Mouse (Mus musculus): ENCODE measurements around the gene Stfa2l1. TPM values are rescaled to one million over a fixed set of nuclear protein-coding genes. Genes with fewer than 3 reads are reported as not detected.
"Not testable (repeated sequence)": the region's sequence is repeated elsewhere in the genome, so short reads cannot be mapped to it uniquely, and the experiment has no call there.

Gene Stfa2l1
- polyA plus RNA-seq, 1 experiment: 1.6 TPM

DNA sequence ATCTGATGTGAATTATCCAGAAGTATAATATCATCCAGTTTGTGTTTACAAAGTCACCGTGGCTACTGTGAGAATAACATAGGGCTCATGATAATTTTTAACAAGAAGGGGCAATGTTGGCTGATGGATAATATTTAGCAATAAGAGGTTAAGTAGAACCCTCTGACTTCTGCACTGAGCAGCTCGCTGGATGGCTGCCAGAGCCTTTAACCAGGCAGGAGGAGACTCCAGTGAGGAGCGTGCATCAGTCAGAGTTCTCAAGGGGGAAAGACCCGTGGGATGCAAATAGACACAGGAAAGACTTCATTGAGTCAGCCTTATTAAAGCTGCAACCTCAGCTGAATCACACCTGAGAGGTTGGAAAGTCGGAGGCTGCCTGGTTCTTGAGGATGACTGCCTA, 47.2 kb downstream of the Stfa2l1 start:
- H3K4me1 ChIP-seq: no peaks in the 10 kb centered on the region
- no peaks in the 10 kb centered on the region for H3K9me3 ChIP-seq
- H3K4me3 ChIP-seq (replicated peaks): no peak overlapping the region
- no peaks in the 10 kb centered on the region for H3K27me3 ChIP-seq (replicated peaks)
- no peak for TF ChIP-seq FLI1 (IDR thresholded peaks at IDR 0.05; ENCODE audit: low read length)
- no peak for TF ChIP-seq GATA1 (IDR thresholded peaks at IDR 0.05; ENCODE audit: borderline replicate concordance, low read length)
- no peaks in the 10 kb centered on the region for H3K36me3 ChIP-seq (replicated peaks; ENCODE audit: low read length)

DNA sequence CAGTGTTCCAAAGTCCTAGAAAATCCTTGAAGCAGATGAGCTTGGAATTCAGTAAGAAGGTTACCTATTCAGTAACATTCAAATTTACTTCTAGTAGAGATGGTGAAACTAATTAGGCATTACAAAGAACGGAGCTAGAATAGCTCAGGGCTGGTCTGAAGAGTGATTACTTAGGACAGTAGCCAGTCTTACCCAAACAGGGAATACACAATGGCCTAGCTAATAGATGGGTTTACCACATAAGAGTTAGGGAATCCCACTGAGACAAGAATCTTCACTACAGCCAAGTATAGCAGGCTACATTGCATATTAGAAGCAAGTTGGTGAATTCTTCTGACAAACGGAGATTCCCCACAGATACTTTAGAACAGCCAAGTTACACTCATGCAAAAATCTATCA, 49.1 kb downstream of the Stfa2l1 start:
- not testable (repeated sequence) for H3K9me3 ChIP-seq; H3K4me1 ChIP-seq; H3K4me3 ChIP-seq (replicated peaks); H3K36me3 ChIP-seq (replicated peaks; ENCODE audit: low read length); H3K27me3 ChIP-seq (replicated peaks)

DNA sequence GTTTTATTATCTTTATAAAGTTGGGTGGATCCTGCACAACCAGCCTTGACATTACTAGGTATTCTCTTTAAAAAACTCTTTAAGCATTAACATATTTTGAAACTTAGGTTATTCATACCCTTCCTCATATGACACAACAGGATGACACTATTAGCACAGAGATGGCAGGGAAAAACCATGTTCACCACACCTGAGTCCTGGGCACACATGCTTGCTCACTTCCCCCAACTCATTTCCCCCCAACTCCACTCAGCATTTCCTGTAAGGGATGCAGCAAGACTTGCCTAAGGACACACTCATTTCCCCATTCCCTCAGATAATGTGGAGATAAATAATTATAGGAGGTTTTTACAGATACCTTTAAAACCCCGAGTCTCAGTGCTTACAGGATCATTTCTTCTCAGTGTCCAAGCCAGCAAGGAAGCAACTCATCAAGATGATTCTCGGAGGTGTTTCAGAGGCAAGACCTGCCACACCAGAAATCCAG, 53.4 kb downstream of the Stfa2l1 start, which contains the start of gene Gm5416:
Gm5416 (plus strand) TSS at position 437 of the 487 bp plus-strand sequence.
- TF ChIP-seq GATA1 (IDR thresholded peaks at IDR 0.05; ENCODE audit: borderline replicate concordance, low read length): no peak
- no peak for TF ChIP-seq FLI1 (IDR thresholded peaks at IDR 0.05; ENCODE audit: low read length)
- Histone ChIP-seq H3K36me3 (replicated peaks; ENCODE audit: low read length) (no peaks in the 10 kb centered on the region), H3K4me1 (no peaks in the 10 kb centered on the region), H3K27me3 (replicated peaks) (no peaks in the 10 kb centered on the region), H3K4me3 (replicated peaks) (no peak within 1 kb of the TSS), H3K9me3 (no peaks in the 10 kb centered on the region)

Other genes with a start within 250 kb of the Stfa2l1 start
- gene Parp9, start 218.3 kb upstream of the Stfa2l1 start, polyA plus RNA-seq (2012; ENCODE audit: insufficient read depth, low replicate concordance): 0.62 and 3.0 TPM in 2 replicates
- gene Dtx3l, start 217.7 kb upstream of the Stfa2l1 start, polyA plus RNA-seq (2012; ENCODE audit: insufficient read depth, low replicate concordance): 0.40 and 1.3 TPM in 2 replicates
- gene Kpna1, start 178.1 kb upstream of the Stfa2l1 start, polyA plus RNA-seq (2012; ENCODE audit: insufficient read depth, low replicate concordance): 5.8 and 13.3 TPM in 2 replicates
- gene Wdr5b, start 115.6 kb upstream of the Stfa2l1 start, polyA plus RNA-seq (2012; ENCODE audit: insufficient read depth, low replicate concordance): 0.61 and 0.82 TPM in 2 replicates
- gene Fam162a, start 85.2 kb upstream of the Stfa2l1 start, polyA plus RNA-seq (2012; ENCODE audit: insufficient read depth, low replicate concordance): 3.7 and 230 TPM in 2 replicates
- 2.3 and 7.6 TPM in 2 replicates for gene Ccdc58, start 85.1 kb upstream of the Stfa2l1 start, polyA plus RNA-seq (2012; ENCODE audit: insufficient read depth, low replicate concordance)
- gene Csta1, start 25.6 kb upstream of the Stfa2l1 start, polyA plus RNA-seq (2012; ENCODE audit: insufficient read depth, low replicate concordance): not detected in 2 replicates
- gene Gm5483, start 27.4 kb downstream of the Stfa2l1 start, polyA plus RNA-seq (2012; ENCODE audit: insufficient read depth, low replicate concordance): 2.0 TPM in 1 of 2 replicates, not detected in the other
- gene Gm5416, start 53.6 kb downstream of the Stfa2l1 start, polyA plus RNA-seq (2012; ENCODE audit: insufficient read depth, low replicate concordance): not detected in 2 replicates
- gene 2010005H15Rik, start 64.7 kb downstream of the Stfa2l1 start, polyA plus RNA-seq (2012; ENCODE audit: insufficient read depth, low replicate concordance): not detected in 2 replicates
- gene Stfa1, start 120.1 kb downstream of the Stfa2l1 start, polyA plus RNA-seq (2012; ENCODE audit: insufficient read depth, low replicate concordance): not detected in 2 replicates
- not detected in 2 replicates for gene BC117090, start 177.5 kb downstream of the Stfa2l1 start, polyA plus RNA-seq (2012; ENCODE audit: insufficient read depth, low replicate concordance)
- gene BC100530, start 210.9 kb downstream of the Stfa2l1 start, polyA plus RNA-seq (2012; ENCODE audit: insufficient read depth, low replicate concordance): 3.2 TPM in 1 of 2 replicates, not detected in the other